Mouse (Mus musculus) adrenal gland, postnatal 4 days (tissue): ENCODE measurements at regions not wholly inside any gene's neighbourhood (a gene's known extent, or its start where the extent isn't known, plus 50 kb on each side); places are given as distances from the start of the nearest gene placed in this dataset.

ENCODE experiments used
- DNase-seq, 2 experiments: peaks; one replicate each; pipeline ENCODE4 v3.0.0; 2021 to 2022; ENCODE audit warnings: low spot score in 2 of 2, mixed read lengths in 2 of 2

- no peak for DNase-seq
Measured at GRCm38 (mm10) chr10:9173509-9173908, 287.6 kb upstream of the Sash1 start.

- no peak for DNase-seq
Measured at GRCm38 (mm10) chr10:9168725-9169124, 282.9 kb upstream of the Sash1 start.

- DNase-seq: no peak
Measured at GRCm38 (mm10) chr10:9166017-9166416, 280.1 kb upstream of the Sash1 start.

- DNase-seq: no peak
Measured at GRCm38 (mm10) chr10:9165598-9165997, 279.7 kb upstream of the Sash1 start.

GRCm38 (mm10) chr10:9164333-9164732 lies 278.5 kb upstream of the Sash1 start:
- DNase-seq: no peak

- DNase-seq: no peak
Measured at GRCm38 (mm10) chr10:9161597-9161996, 275.7 kb upstream of the Sash1 start.

- no peak for DNase-seq
Measured at GRCm38 (mm10) chr10:9157299-9158215, 271.7 kb upstream of the Sash1 start.

- no peak for DNase-seq
Measured at GRCm38 (mm10) chr10:9136099-9136498, 250.2 kb upstream of the Sash1 start.

GRCm38 (mm10) chr10:9134293-9135021 lies 248.6 kb upstream of the Sash1 start:
- DNase-seq: no peak

GRCm38 (mm10) chr10:9130061-9130460 lies 244.2 kb upstream of the Sash1 start:
- DNase-seq: no peak

GRCm38 (mm10) chr10:9119249-9119648 lies 233.4 kb upstream of the Sash1 start:
- no peak for DNase-seq

GRCm38 (mm10) chr10:9117648-9118551 lies 232.0 kb upstream of the Sash1 start:
- DNase-seq: no peak

- no peak for DNase-seq
Measured at GRCm38 (mm10) chr10:9117134-9117533, 231.3 kb upstream of the Sash1 start.

- DNase-seq: no peak
Measured at GRCm38 (mm10) chr10:9113706-9114105, 227.8 kb upstream of the Sash1 start.

- no peak for DNase-seq
Measured at GRCm38 (mm10) chr10:9111051-9111450, 225.2 kb upstream of the Sash1 start.

GRCm38 (mm10) chr10:9096207-9096606 lies 210.3 kb upstream of the Sash1 start:
- DNase-seq: no peak

- DNase-seq: no peak
Measured at GRCm38 (mm10) chr10:9095163-9095562, 209.3 kb upstream of the Sash1 start.

GRCm38 (mm10) chr10:9092237-9092885 lies 206.5 kb upstream of the Sash1 start:
- DNase-seq: no peak

GRCm38 (mm10) chr10:9090961-9091360 lies 205.1 kb upstream of the Sash1 start:
- no peak for DNase-seq

- no peak for DNase-seq
Measured at GRCm38 (mm10) chr10:9087871-9088270, 202.0 kb upstream of the Sash1 start.

GRCm38 (mm10) chr10:9087171-9087570 lies 201.3 kb upstream of the Sash1 start:
- DNase-seq: no peak
